Mouse (Mus musculus): ENCODE data around the gene Scmh1. TPM values are rescaled to one million over a fixed set of nuclear protein-coding genes. Genes with fewer than 3 reads are reported as not detected.

Scmh1 gene
- total RNA-seq (2017) = 7.2 to 17.6 TPM (median 8.5 TPM) in 3 replicates

- ATAC-seq (replicated peaks; ENCODE audit: insufficient number of reproducible peaks, low FRiP score, low TSS enrichment, poor library complexity, severe bottlenecking) = 0 out of 2 replicates have a peak, but pooled peaks have one; percentile 15
These were observed at the start of gene Scmh1 for GRCm38 (mm10) chr4:120405144-120405805. Gene Scmh1 (plus strand): TSS chr4:120405281.

GRCm38 (mm10) chr4:120360011-120360521 lies 45.0 kb upstream of the Scmh1 start:
- no peak for ATAC-seq (replicated peaks; ENCODE audit: insufficient number of reproducible peaks, low FRiP score, low TSS enrichment, poor library complexity, severe bottlenecking)

GRCm38 (mm10) chr4:120364729-120365128 lies 40.4 kb upstream of the Scmh1 start:
- no peak for ATAC-seq (replicated peaks; ENCODE audit: insufficient number of reproducible peaks, low FRiP score, low TSS enrichment, poor library complexity, severe bottlenecking)

DNA sequence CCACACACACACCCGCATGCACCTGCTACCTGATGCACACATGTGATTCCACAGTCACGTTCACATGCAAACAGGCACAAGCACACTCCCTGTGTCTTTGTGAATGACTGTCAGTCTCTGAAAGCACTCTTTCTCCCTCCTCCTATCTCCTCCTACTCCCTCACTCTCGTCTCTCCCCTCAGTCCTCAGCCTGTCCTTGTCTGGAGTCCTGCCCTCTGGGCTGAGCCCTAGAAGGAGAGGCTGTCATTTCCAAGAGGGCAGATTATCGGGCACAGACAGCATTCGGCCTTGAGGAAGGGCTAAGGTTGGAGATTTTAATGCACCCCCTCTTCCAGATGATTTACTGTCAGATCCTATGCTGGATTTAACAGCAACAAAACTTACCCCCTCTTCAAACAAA lies 39.6 kb upstream of the Scmh1 start:
- ATAC-seq (replicated peaks; ENCODE audit: insufficient number of reproducible peaks, low FRiP score, low TSS enrichment, poor library complexity, severe bottlenecking) = no peak

DNA sequence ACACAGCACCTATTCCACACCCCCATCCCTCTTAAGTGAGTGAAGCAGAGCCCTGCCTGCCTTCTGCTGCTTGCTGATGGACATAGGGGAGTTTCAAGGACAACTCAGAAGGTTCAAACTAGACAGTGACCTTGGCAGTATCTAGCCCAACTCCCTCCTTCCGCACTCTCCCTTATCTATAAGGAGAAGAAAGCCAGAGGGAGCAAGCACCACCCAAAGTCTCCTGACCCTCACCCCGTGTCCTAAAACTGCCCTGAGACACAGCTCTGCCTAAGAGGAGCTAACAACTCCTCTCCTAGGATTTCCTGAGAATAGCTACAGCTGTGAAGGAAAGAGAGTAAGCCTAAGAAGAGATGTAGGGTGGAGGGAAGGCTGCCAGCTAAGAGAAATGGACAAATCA lies 37.0 kb upstream of the Scmh1 start:
- ATAC-seq (replicated peaks; ENCODE audit: insufficient number of reproducible peaks, low FRiP score, low TSS enrichment, poor library complexity, severe bottlenecking) = no peak

- ATAC-seq (replicated peaks; ENCODE audit: insufficient number of reproducible peaks, low FRiP score, low TSS enrichment, poor library complexity, severe bottlenecking) = no peak
These were observed 36.4 kb upstream of the Scmh1 start for GRCm38 (mm10) chr4:120368663-120369062.

DNA sequence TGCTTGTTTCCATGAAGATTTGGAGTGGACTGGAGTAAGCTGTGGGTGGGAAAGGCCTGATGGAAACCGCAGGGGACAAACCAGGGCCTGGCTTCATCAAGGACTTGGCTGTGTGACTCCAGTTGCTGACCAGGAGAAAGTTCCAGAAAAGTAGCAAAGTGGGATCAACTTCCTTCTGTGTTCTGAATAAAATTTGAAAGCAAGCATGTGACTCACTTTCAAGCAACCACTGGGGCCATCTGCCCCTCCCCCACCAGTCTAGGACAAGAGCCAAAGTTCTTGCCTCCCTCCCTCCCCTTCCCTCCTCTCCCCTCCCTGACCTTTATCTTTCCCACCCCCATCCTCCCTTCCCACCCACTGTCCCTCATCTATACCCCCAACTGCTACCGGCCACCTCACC lies 35.9 kb upstream of the Scmh1 start:
- no peak for ATAC-seq (replicated peaks; ENCODE audit: insufficient number of reproducible peaks, low FRiP score, low TSS enrichment, poor library complexity, severe bottlenecking)

DNA sequence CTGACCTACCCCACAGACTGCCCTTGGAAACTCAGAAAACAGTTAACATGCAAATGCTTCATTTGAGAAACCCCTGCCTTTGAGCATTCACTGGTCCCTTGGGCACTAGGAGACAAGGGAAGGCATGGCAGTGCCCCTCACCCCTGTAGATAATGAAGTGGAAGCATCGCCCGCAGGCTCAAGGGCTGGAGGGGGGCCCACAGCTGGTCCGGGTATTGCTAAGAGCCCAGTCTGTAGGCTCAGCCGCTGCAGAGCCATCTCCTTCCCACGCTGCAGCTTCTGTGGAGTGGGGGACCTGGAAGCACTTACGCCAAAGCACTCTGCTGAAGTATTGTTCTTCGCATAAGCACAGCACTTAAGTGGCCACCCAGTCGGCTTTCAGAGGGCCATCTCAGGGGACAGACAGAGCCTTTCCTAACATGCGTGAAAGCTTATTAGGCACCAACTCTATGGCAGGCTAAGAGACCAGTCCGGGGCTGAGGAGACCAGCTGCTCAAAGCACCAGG lies 35.2 kb upstream of the Scmh1 start:
- ATAC-seq (replicated peaks; ENCODE audit: insufficient number of reproducible peaks, low FRiP score, low TSS enrichment, poor library complexity, severe bottlenecking) = no peak

DNA sequence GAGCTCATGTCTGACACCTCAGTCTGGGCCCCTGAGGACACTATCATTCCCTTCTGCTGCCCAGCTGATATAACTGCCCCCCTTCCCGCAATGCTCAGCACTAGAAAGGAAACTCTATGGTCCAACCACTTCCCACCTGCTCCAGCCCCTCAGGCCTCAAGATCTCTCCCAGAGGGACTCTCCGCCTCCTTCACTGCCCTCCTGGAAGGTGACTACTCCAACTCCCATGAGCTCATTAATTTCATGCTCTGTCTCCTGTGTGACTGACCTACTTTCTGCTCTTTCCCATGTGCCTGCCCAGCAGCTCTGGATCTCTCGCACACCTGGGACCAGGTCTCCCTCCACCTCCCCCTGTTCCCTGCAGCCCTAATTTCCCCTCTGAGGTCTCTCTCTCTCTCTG lies 32.2 kb upstream of the Scmh1 start:
- no peak for ATAC-seq (replicated peaks; ENCODE audit: insufficient number of reproducible peaks, low FRiP score, low TSS enrichment, poor library complexity, severe bottlenecking)

DNA sequence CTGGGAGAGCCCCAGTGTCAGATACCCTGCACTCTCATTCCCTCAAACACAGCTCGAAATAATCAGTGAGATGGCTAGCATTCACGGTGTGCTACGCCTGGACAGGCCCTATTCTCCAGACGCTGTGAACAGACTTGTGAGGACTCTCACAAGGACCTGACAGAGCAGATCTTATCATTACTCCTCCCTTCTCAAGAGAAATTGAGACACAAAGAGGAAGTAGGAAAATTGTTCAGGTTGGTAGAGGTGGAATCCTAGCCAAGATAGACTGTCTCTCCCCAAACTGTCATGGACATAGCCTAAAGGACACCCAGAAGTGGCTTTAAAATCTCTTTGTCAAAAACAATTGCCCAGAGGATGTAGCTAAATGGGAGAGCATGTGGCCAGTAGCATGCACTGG lies 31.3 kb upstream of the Scmh1 start:
- ATAC-seq (replicated peaks; ENCODE audit: insufficient number of reproducible peaks, low FRiP score, low TSS enrichment, poor library complexity, severe bottlenecking) = no peak

- ATAC-seq (replicated peaks; ENCODE audit: insufficient number of reproducible peaks, low FRiP score, low TSS enrichment, poor library complexity, severe bottlenecking) = peak; percentile 63
These were observed 24.2 kb upstream of the Scmh1 start for GRCm38 (mm10) chr4:120380811-120381391.

- ATAC-seq (replicated peaks; ENCODE audit: insufficient number of reproducible peaks, low FRiP score, low TSS enrichment, poor library complexity, severe bottlenecking) = no peak
These were observed 19.6 kb upstream of the Scmh1 start for GRCm38 (mm10) chr4:120385496-120385895.

- ATAC-seq (replicated peaks; ENCODE audit: insufficient number of reproducible peaks, low FRiP score, low TSS enrichment, poor library complexity, severe bottlenecking) = no peak
These were observed 17.6 kb upstream of the Scmh1 start for GRCm38 (mm10) chr4:120387496-120387895.

- ATAC-seq (replicated peaks; ENCODE audit: insufficient number of reproducible peaks, low FRiP score, low TSS enrichment, poor library complexity, severe bottlenecking) = no peak
These were observed 17.1 kb upstream of the Scmh1 start for GRCm38 (mm10) chr4:120387968-120388367.

DNA sequence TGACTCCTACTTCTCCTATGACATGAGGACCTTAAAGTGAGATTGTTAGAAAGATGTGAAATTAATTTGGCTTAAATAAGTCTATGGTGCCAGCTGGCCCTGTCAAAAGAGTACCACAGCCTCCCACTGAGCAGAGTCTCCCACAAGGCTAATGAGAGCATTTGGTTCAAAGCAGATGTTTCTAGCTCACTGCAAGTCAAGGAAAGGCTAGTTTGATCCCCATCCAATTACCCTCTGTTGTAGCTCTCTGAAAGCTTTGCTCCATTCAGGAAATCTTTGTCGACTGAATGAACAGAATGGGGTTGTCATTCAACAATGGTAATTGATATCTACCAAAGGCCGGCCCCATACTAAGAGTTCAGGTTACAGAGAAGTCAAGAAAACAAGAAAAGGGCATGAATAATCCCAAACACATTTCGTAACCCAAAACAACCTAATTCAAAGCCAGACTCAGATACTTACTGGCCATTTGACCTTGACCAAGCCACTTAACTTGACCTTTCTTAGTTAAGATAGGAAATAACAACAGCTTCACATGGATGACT lies 16.0 kb upstream of the Scmh1 start:
- ATAC-seq (replicated peaks; ENCODE audit: insufficient number of reproducible peaks, low FRiP score, low TSS enrichment, poor library complexity, severe bottlenecking) = no peak

- ATAC-seq (replicated peaks; ENCODE audit: insufficient number of reproducible peaks, low FRiP score, low TSS enrichment, poor library complexity, severe bottlenecking) = no peak
These were observed 15.5 kb upstream of the Scmh1 start for GRCm38 (mm10) chr4:120389546-120389945.

- ATAC-seq (replicated peaks; ENCODE audit: insufficient number of reproducible peaks, low FRiP score, low TSS enrichment, poor library complexity, severe bottlenecking) = no peak
These were observed 13.5 kb upstream of the Scmh1 start for GRCm38 (mm10) chr4:120391591-120391990.

DNA sequence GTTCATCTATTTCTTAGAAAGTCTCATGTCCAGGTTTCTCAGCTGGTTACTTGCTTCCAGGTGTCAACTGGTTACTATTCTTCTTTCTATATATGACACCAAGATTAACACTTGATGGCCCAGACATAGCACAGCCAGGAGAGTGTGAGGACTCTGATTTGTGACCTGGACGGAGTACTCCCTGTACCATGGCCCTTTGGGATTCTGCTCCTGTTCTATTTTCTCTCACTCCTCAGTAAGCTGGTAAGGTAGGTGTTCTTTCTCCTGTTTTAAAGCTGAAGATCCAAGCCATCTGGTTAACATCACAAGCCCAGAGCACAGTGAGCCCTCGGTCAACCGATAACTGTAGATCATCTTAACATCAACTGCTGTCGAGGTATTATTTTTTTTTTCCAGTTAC lies 12.7 kb upstream of the Scmh1 start:
- no peak for ATAC-seq (replicated peaks; ENCODE audit: insufficient number of reproducible peaks, low FRiP score, low TSS enrichment, poor library complexity, severe bottlenecking)

- ATAC-seq (replicated peaks; ENCODE audit: insufficient number of reproducible peaks, low FRiP score, low TSS enrichment, poor library complexity, severe bottlenecking) = no peak
These were observed 12.3 kb upstream of the Scmh1 start for GRCm38 (mm10) chr4:120392748-120393147.

GRCm38 (mm10) chr4:120400251-120400650 lies 4.8 kb upstream of the Scmh1 start:
- ATAC-seq (replicated peaks; ENCODE audit: insufficient number of reproducible peaks, low FRiP score, low TSS enrichment, poor library complexity, severe bottlenecking) = no peak

Measured in monocyte, adult 5-6 weeks (primary cell).